ENCODE assay signal across 8 mouse cellular contexts in the genomic region with DNA sequence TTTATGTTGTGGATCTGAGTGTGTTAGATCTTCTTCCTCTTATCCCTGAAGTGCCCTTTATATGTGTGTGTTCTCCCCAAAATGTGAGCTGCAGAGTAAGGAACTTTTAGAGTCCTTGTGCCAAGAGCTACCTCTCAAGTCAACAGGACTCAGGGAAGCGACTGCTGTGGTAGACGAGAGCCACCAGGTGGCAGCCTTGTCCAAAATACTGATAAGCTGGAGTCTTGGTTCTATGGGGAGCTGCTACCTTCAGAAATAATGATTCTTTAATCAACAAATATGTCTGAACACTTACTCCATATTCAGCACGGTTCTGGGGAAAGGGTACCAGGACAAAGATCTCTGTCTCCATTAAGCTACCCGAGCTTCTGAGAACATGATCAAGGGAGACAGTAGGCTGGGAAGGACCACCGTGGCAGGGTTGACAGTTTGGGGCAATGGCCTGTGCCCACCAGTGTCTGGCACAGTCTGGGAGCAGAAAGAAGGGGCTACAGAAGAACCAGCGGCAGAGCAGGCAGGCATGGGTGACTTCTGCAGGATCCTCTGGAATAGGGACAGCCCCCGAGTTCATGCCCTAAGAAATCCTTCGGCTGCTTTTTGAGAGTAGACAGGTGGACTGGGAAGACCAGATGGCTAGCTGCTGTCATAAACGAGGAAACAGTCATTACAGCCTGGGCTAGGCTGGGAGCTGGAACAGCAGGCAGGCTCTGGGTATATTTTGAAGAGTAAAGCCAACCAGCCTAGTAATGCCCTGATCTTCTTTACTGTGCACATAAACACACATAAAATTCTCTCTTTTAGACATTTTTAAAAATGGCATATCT.
DNase-seq lines count a peak whose midpoint lies in the region; ATAC-seq lines count a peak whose summit lies in the region.

No protein-coding gene starts in this region.

- no peak overlapping the region for H3K27ac ChIP-seq in hindbrain, embryonic 11.5 days (ENCODE audit: low read depth, low read length)
- no peak overlapping the region for H3K27ac ChIP-seq in hindbrain, embryonic 13.5 days

- no peak overlapping the region for H3K4me3 ChIP-seq in hindbrain, embryonic 11.5 days (ENCODE audit: low read depth, low read length)
- no peak overlapping the region for H3K4me3 ChIP-seq in hindbrain, embryonic 13.5 days

- H3K9ac ChIP-seq in hindbrain, embryonic 11.5 days (ENCODE audit: low read depth, low read length) = no peak overlapping the region
- H3K9ac ChIP-seq in hindbrain, embryonic 13.5 days = no peak overlapping the region

- no peaks in the 10 kb centered on the region for H3K27me3 ChIP-seq in hindbrain, embryonic 11.5 days (ENCODE audit: control insufficient read depth, insufficient read depth, low read length)
- no peaks in the 10 kb centered on the region; the same call in 1 of the 2 replicates for H3K27me3 ChIP-seq in hindbrain, embryonic 13.5 days
- no peaks in the 10 kb centered on the region for H3K27me3 ChIP-seq in splenic B cell, adult 2 months (ENCODE audit: control insufficient read depth, insufficient read depth, low read length, poor library complexity, severe bottlenecking)

- H3K4me2 ChIP-seq in hindbrain, embryonic 11.5 days (replicated peaks; ENCODE audit: low read depth, low read length) = no peak overlapping the region
- H3K4me2 ChIP-seq in hindbrain, embryonic 13.5 days = no peak overlapping the region

- no peaks in the 10 kb centered on the region for H3K36me3 ChIP-seq in hindbrain, embryonic 11.5 days (ENCODE audit: control insufficient read depth, insufficient read depth, low read length)
- H3K36me3 ChIP-seq in hindbrain, embryonic 13.5 days = no peaks in the 10 kb centered on the region
- H3K36me3 ChIP-seq in splenic B cell, adult 2 months (ENCODE audit: control insufficient read depth, insufficient read depth, low read length, poor library complexity, severe bottlenecking) = no peaks in the 10 kb centered on the region

- peak; percentile 87 for DNase-seq in hindbrain, embryonic 11.5 days (ENCODE audit: low spot score)
- peak; percentile 80 for DNase-seq in adrenal gland, postnatal 10 days
- peak; percentile 85 for DNase-seq in embryo, embryonic 11 days
- DNase-seq in heart, adult 9 months (ENCODE audit: low spot score in 2 of 2) = peak; percentile 10 to 54
- peak; percentile 72 for DNase-seq in layer of hippocampus, adult 9-11 months
- peak; percentile 74 for DNase-seq in splenic B cell, adult 2 months (ENCODE audit: low read depth, low spot score)

- H3K4me1 ChIP-seq in hindbrain, embryonic 11.5 days (replicated peaks; ENCODE audit: control insufficient read depth, insufficient read depth, low read length) = 0 out of 2 replicates have a peak, but pooled peaks cover 2% of the 10 kb centered on the region
- H3K4me1 ChIP-seq in hindbrain, embryonic 13.5 days (replicated peaks) = no peaks in the 10 kb centered on the region

- no peak for ATAC-seq in hindbrain, embryonic 11.5 days (ENCODE audit: low FRiP score)
- ATAC-seq in hindbrain, embryonic 13.5 days (ENCODE audit: low FRiP score) = no peak
- ATAC-seq in megakaryocyte-erythroid progenitor cell, adult 5-6 weeks (replicated peaks; ENCODE audit: low FRiP score, low TSS enrichment, poor library complexity, severe bottlenecking) = peak; percentile 74

- WGBS in hindbrain, embryonic 11.5 days = 43% methylated on average over 9 of the region's 9 CpGs
- 39% methylated on average over 9 of the region's 9 CpGs for WGBS in hindbrain, embryonic 13.5 days

- no peaks in the 10 kb centered on the region for H3K9me3 ChIP-seq in hindbrain, embryonic 11.5 days (ENCODE audit: control insufficient read depth, low read length)
- H3K9me3 ChIP-seq in hindbrain, embryonic 13.5 days = no peaks in the 10 kb centered on the region

Comparison
In these comparisons a context has a peak if more than half of its experiments do, and no peak if none do; other contexts are left out.
1. DNase-seq: peak in every context shown above with its lines; median percentile 87 in hindbrain, embryonic 11.5 days; 85 in embryo, embryonic 11 days; 80 in adrenal gland, postnatal 10 days; 74 in splenic B cell, adult 2 months; 72 in layer of hippocampus, adult 9-11 months; 32 in heart, adult 9 months.